ENCODE assay signal across 19 mouse cellular contexts in the genomic region with DNA sequence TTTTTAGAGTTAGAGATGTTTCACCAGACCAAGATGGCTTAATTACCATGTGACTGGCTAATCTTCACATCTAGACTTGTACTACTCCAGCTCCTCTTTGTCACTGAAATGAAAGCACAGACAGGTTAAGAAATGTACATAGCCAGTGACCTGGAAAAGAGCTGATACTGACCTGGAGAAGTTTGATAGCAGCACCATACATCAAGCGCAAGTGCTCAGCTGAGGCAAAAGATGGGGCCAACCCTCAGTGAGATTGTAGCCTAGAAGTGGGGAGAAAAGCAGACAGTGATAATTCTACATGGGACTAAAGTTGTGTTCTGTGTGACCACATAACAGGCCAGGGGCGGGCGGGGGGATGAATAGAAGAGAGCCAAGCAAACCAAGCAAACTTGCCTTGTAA. TPM values are rescaled to one million over a fixed set of nuclear protein-coding genes. Genes with fewer than 3 reads are reported as not detected.
A peak's percentile ranks its signal among the peaks of the same experiment; 100 is the strongest.
DNase-seq lines count a peak whose midpoint lies in the region; ATAC-seq and TF ChIP-seq lines count a peak whose summit lies in the region.
"Had no signal": no experiment of that assay in that cellular context is flagged by ENCODE, and none has a peak within 500 bp of the region (broad histone marks: within the 10 kb centered on the region; RNA-seq: fewer than 3 reads in every experiment).

No protein-coding gene starts in this region.

- H3K27me3 ChIP-seq in MEL (ENCODE audit: control insufficient read depth in 1 of 2, insufficient read depth in 2 of 2, low read length in 2 of 2) = no peaks in the 10 kb centered on the region
- no peaks in the 10 kb centered on the region for H3K27me3 ChIP-seq in liver, embryonic 13.5 days
- H3K27me3 ChIP-seq in liver, postnatal 0 days (ENCODE audit: insufficient read depth, low read length) = no peaks in the 10 kb centered on the region
- no peaks in the 10 kb centered on the region for H3K27me3 ChIP-seq in forebrain, embryonic 11.5 days (ENCODE audit: control insufficient read depth, insufficient read depth, low read length)
- H3K27me3 ChIP-seq: hindbrain, embryonic 15.5 days had no signal

- H3K4me1 ChIP-seq in MEL (ENCODE audit: control insufficient read depth in 1 of 2, insufficient read depth in 2 of 2, low read length in 2 of 2) = peaks cover 42 to 47% of the 10 kb centered on the region in 2 experiments
- H3K4me1 ChIP-seq in liver, embryonic 13.5 days (replicated peaks) = peaks cover 76% of the 10 kb centered on the region
- peaks cover 6% of the 10 kb centered on the region; the same call in 1 of the 2 replicates for H3K4me1 ChIP-seq in liver, postnatal 0 days (ENCODE audit: insufficient read depth)
- no peaks in the 10 kb centered on the region; the same call in 1 of the 2 replicates for H3K4me1 ChIP-seq in forebrain, embryonic 11.5 days (replicated peaks; ENCODE audit: control insufficient read depth, insufficient read depth, low read length)

- H3K9me3 ChIP-seq in MEL (replicated peaks; ENCODE audit: insufficient read depth, low read length) = no peaks in the 10 kb centered on the region
- H3K9me3 ChIP-seq in liver, embryonic 13.5 days (replicated peaks) = no peaks in the 10 kb centered on the region
- H3K9me3 ChIP-seq in liver, postnatal 0 days (ENCODE audit: low read length) = no peaks in the 10 kb centered on the region
- no peaks in the 10 kb centered on the region for H3K9me3 ChIP-seq in forebrain, embryonic 11.5 days (ENCODE audit: control insufficient read depth, low read length)
- H3K9me3 ChIP-seq: embryonic facial prominence, embryonic 13.5 days; forebrain, embryonic 13.5 days; heart, embryonic 13.5 days; hindbrain, embryonic 15.5 days had no signal

- DNase-seq in 416B (ENCODE audit: low read depth) (peak; percentile 33), MEL (ENCODE audit: low read depth, low spot score) (peak; percentile 35)
- peak; percentile 23 for DNase-seq in liver, embryonic 13.5 days
- DNase-seq in liver, postnatal 0 days = no peak
- no peak for DNase-seq in layer of hippocampus, adult 8-10 months (ENCODE audit: low spot score in 2 of 2)
- no peak for DNase-seq in layer of hippocampus, adult 9-10 months (ENCODE audit: low spot score)
- DNase-seq in forebrain, embryonic 11.5 days (ENCODE audit: low spot score) = no peak
- DNase-seq: adrenal gland, postnatal 14 days; cerebellum, adult 11-12 months; cerebellum, adult 9-10 months; cerebellum, postnatal 36 days; forebrain, postnatal 0 days; gastrocnemius, postnatal 25 days; heart, adult 11 months; heart, postnatal 36 days had no signal

- peaks cover 0 to 65% of the 10 kb centered on the region in 2 experiments; a peak in 3 of 4 replicates for H3K36me3 ChIP-seq in MEL (ENCODE audit: control insufficient read depth in 1 of 2, insufficient read depth in 2 of 2, low read length in 2 of 2)
- H3K36me3 ChIP-seq in liver, embryonic 13.5 days = no peaks in the 10 kb centered on the region
- no peaks in the 10 kb centered on the region for H3K36me3 ChIP-seq in liver, postnatal 0 days (replicated peaks; ENCODE audit: insufficient read depth, low read length)
- no peaks in the 10 kb centered on the region for H3K36me3 ChIP-seq in forebrain, embryonic 11.5 days (ENCODE audit: control insufficient read depth, insufficient read depth, low read length)
- H3K36me3 ChIP-seq: embryonic facial prominence, embryonic 13.5 days; heart, embryonic 13.5 days; hindbrain, embryonic 15.5 days had no signal

- ATAC-seq in liver, embryonic 13.5 days (ENCODE audit: low read depth) = peak; percentile 50
- no peak for ATAC-seq in liver, postnatal 0 days
- no peak for ATAC-seq in forebrain, embryonic 11.5 days (replicated peaks; ENCODE audit: low FRiP score)
- ATAC-seq: forebrain, embryonic 13.5 days; forebrain, postnatal 0 days had no signal

- no peak for TF ChIP-seq RAD21 in MEL (IDR thresholded peaks at IDR 0.05; ENCODE audit: low read depth, low read length)

- TF ChIP-seq EP300 in MEL (IDR thresholded peaks at IDR 0.05; ENCODE audit: low read depth in 1 of 2, low read length in 2 of 2) = peak in 1 of 2 experiments; percentile 36; a peak in 3 of 4 replicates
- TF ChIP-seq EP300 in liver, postnatal 0 days (IDR thresholded peaks at IDR 0.05; ENCODE audit: low read depth) = peak; percentile 67

- H3K9ac ChIP-seq in MEL (ENCODE audit: control insufficient read depth, low read depth, low read length, poor library complexity, severe bottlenecking) = 0 out of 2 replicates have a peak overlapping the region, but pooled peaks have one; percentile 17
- no peak overlapping the region for H3K9ac ChIP-seq in liver, embryonic 13.5 days
- H3K9ac ChIP-seq in liver, postnatal 0 days (replicated peaks) = no peak overlapping the region
- no peak overlapping the region for H3K9ac ChIP-seq in forebrain, embryonic 11.5 days (ENCODE audit: low read length)
- H3K9ac ChIP-seq: embryonic facial prominence, embryonic 13.5 days; forebrain, embryonic 13.5 days; forebrain, postnatal 0 days; heart, embryonic 13.5 days; hindbrain, embryonic 15.5 days had no signal

- H3K27ac ChIP-seq in MEL (ENCODE audit: control insufficient read depth, low read depth, low read length) = peak overlapping the region; percentile 43
- peak overlapping the region; percentile 44 for H3K27ac ChIP-seq in liver, embryonic 13.5 days
- no peak overlapping the region for H3K27ac ChIP-seq in liver, postnatal 0 days (ENCODE audit: low read depth)
- no peak overlapping the region for H3K27ac ChIP-seq in forebrain, embryonic 11.5 days (ENCODE audit: low read depth, low read length)
- H3K27ac ChIP-seq: embryonic facial prominence, embryonic 13.5 days; forebrain, embryonic 13.5 days; heart, embryonic 13.5 days; hindbrain, embryonic 15.5 days had no signal

- no peak overlapping the region for H3K4me3 ChIP-seq in MEL (ENCODE audit: control insufficient read depth in 1 of 2, insufficient read depth in 1 of 2, low read depth in 2 of 2, low read length in 2 of 2)
- H3K4me3 ChIP-seq in liver, embryonic 13.5 days (replicated peaks) = no peak overlapping the region
- no peak overlapping the region for H3K4me3 ChIP-seq in liver, postnatal 0 days (ENCODE audit: low read depth, low read length)
- no peak overlapping the region for H3K4me3 ChIP-seq in forebrain, embryonic 11.5 days (ENCODE audit: low read depth, low read length)
- H3K4me3 ChIP-seq: embryonic facial prominence, embryonic 13.5 days; forebrain, embryonic 13.5 days; heart, embryonic 13.5 days; hindbrain, embryonic 15.5 days had no signal

- H3K79me2 ChIP-seq in MEL (ENCODE audit: control insufficient read depth, insufficient read depth, low read length, poor library complexity) = peaks cover 40% of the 10 kb centered on the region

- TF ChIP-seq CTCF in MEL (IDR thresholded peaks at IDR 0.05 in 2 of 3, conservative IDR thresholded peaks at IDR 0.05 in 1 of 3; ENCODE audit: control insufficient read depth in 1 of 3, insufficient read depth in 1 of 3, low read depth in 2 of 3, low read length in 3 of 3, poor library complexity in 1 of 3, severe bottlenecking in 1 of 3) = no peak
- TF ChIP-seq CTCF in liver, postnatal 0 days (IDR thresholded peaks at IDR 0.05; ENCODE audit: low read depth) = no peak

- H3K4me2 ChIP-seq in liver, embryonic 13.5 days = peak overlapping the region; percentile 26
- H3K4me2 ChIP-seq in liver, postnatal 0 days (ENCODE audit: low read depth, low read length) = 0 out of 2 replicates have a peak overlapping the region, but pooled peaks have one; percentile 0
- no peak overlapping the region for H3K4me2 ChIP-seq in forebrain, embryonic 11.5 days (ENCODE audit: low read depth, low read length, severe bottlenecking)
- H3K4me2 ChIP-seq: embryonic facial prominence, embryonic 13.5 days; forebrain, embryonic 13.5 days; heart, embryonic 13.5 days; hindbrain, embryonic 15.5 days had no signal

- 41% methylated on average over 3 of the region's 3 CpGs for WGBS in liver, embryonic 13.5 days (ENCODE audit: insufficient replicate concordance)
- 77% methylated on average over 3 of the region's 3 CpGs for WGBS in liver, postnatal 0 days (ENCODE audit: insufficient replicate concordance)
- WGBS in forebrain, embryonic 11.5 days = 93% methylated on average over 3 of the region's 3 CpGs

- TF ChIP-seq POLR2A in MEL (IDR thresholded peaks at IDR 0.05; ENCODE audit: control insufficient read depth in 1 of 2, insufficient read depth in 1 of 2, low read depth in 1 of 2, low read length in 2 of 2, poor library complexity in 1 of 2) = no peak

TF ChIP-seq in MEL, 35 proteins besides CTCF, POLR2A, EP300 and RAD21:
- TF ChIP-seq USF1 (IDR thresholded peaks at IDR 0.05; ENCODE audit: low read depth, low read length) (peak; percentile 73), NRF1 (IDR thresholded peaks at IDR 0.05; ENCODE audit: insufficient read depth, low read depth, low read length, poor library complexity, severe bottlenecking) (no peak), ETS1 (IDR thresholded peaks at IDR 0.05; ENCODE audit: low read depth, low read length) (peak; percentile 73), TCF12 (IDR thresholded peaks at IDR 0.05; ENCODE audit: low read depth, low read length) (peak; percentile 43; the same call in 1 of the 2 replicates), SMC3 (IDR thresholded peaks at IDR 0.05; ENCODE audit: low read depth, low read length) (no peak), UBTF (IDR thresholded peaks at IDR 0.05; ENCODE audit: borderline replicate concordance, insufficient read depth, low read depth, low read length) (no peak), SIN3A (IDR thresholded peaks at IDR 0.05; ENCODE audit: low read length) (peak; percentile 49; the same call in 1 of the 2 replicates), MAX (IDR thresholded peaks at IDR 0.05; ENCODE audit: low read length) (no peak), GATA1 (IDR thresholded peaks at IDR 0.05; ENCODE audit: low read depth, low read length) (0 out of 2 replicates have a peak, but pooled peaks have one; percentile 29), TAL1 (IDR thresholded peaks at IDR 0.05; ENCODE audit: low read length) (peak; percentile 13; the same call in 1 of the 2 replicates), MAFK (IDR thresholded peaks at IDR 0.05; ENCODE audit: borderline replicate concordance, low read depth, low read length) (no peak)

RNA-seq across cellular contexts. Expression of a gene that starts 3.9 kb away (rescaled TPM):
- 7.4 and 10.8 TPM in 2 replicates for total RNA-seq in MEL (2012; rRNA removed)
- 10 to 100 TPM in 1 of 2 experiments, not detected in 1; 60.7 TPM for polyA plus RNA-seq in MEL (2012; ENCODE audit: insufficient read depth in 1 of 2, insufficient read length in 2 of 2, low read depth in 1 of 2, low replicate concordance in 2 of 2, missing spikeins in 1 of 2)
- polyA plus RNA-seq in liver, embryonic 13.5 days (2015; fragmentation: Nextera tagmentation; extraction: Ambion mirVana) = 15.1 and 17.2 TPM in 2 replicates
- polyA plus RNA-seq in liver, postnatal 0 days (2015; fragmentation: Nextera tagmentation; extraction: Ambion mirVana) = 7.7 and 11.3 TPM in 2 replicates
- total RNA-seq in layer of hippocampus, adult 8-10 months (2022) = 10 to 100 TPM in 2 of 4 experiments, 1 to 10 TPM in 2; 6.3 to 24.4 (median 13.5) TPM
- 0.53 and 0.76 TPM in 2 replicates for polyA plus RNA-seq in forebrain, embryonic 11.5 days (2014; fragmentation: Nextera tagmentation; extraction: Ambion mirVana)

Comparison
In these comparisons a context has a peak if more than half of its experiments do, and no peak if none do; other contexts are left out.
1. DNase-seq: peak in 416B (single experiment), MEL (single experiment) and liver, embryonic 13.5 days (single experiment); none in liver, postnatal 0 days (single experiment), layer of hippocampus, adult 8-10 months (0 of 2), layer of hippocampus, adult 9-10 months (single experiment) and forebrain, embryonic 11.5 days (single experiment).
2. H3K27ac ChIP-seq: peak in MEL (single experiment) and liver, embryonic 13.5 days (single experiment); none in liver, postnatal 0 days (single experiment) and forebrain, embryonic 11.5 days (single experiment).